Mouse (Mus musculus) C2C12 (cell line): ENCODE results near the gene Slc22a23. TPM values are rescaled to one million over a fixed set of nuclear protein-coding genes. Genes with fewer than 3 reads are reported as not detected.

Source experiments
- H3K27me3 ChIP-seq: one replicate; pipeline ENCODE4 v1.6.1; 2011; ENCODE audit not compliant: control insufficient read depth, insufficient read depth, insufficient read length
- H3K36me3 ChIP-seq: one replicate; pipeline ENCODE4 v1.6.1; 2011; ENCODE audit not compliant: control insufficient read depth, insufficient read depth
- H3K4me3 ChIP-seq: one replicate; pipeline ENCODE4 v1.5.1; 2011; ENCODE audit warnings: mild to moderate bottlenecking, control low read depth; ENCODE audit not compliant: poor library complexity, insufficient read depth, severe bottlenecking
- H3K79me2 ChIP-seq: one replicate; pipeline ENCODE4 v1.6.1; 2011; ENCODE audit not compliant: control insufficient read depth, insufficient read depth
- H3K79me3 ChIP-seq: one replicate; pipeline ENCODE4 v1.6.1; 2011; ENCODE audit warnings: low read depth, control low read depth
- H3ac ChIP-seq: one replicate; pipeline ENCODE3; 2011; ENCODE audit warnings: low read depth; ENCODE audit not compliant: control insufficient read depth, insufficient read length
- CEBPB ChIP-seq: IDR thresholded peaks from one replicate; pipeline ENCODE4 v1.6.1; 2011; ENCODE audit warnings: low read depth, mild to moderate bottlenecking, control low read depth, moderate library complexity
- CTCF ChIP-seq: IDR thresholded peaks from one replicate; pipeline ENCODE4 v1.5.1; 2011; ENCODE audit not compliant: control insufficient read depth, insufficient read depth, insufficient read length
- FOSL1 ChIP-seq: IDR thresholded peaks from one replicate; pipeline ENCODE4 v1.8.0; 2011; ENCODE audit warnings: mild to moderate bottlenecking, low read length; ENCODE audit not compliant: poor library complexity, insufficient read depth, severe bottlenecking
- MAX ChIP-seq: IDR thresholded peaks from one replicate; pipeline ENCODE4 v1.6.1; 2011; ENCODE audit warnings: mild to moderate bottlenecking, control low read depth
- MYOD1 ChIP-seq: IDR thresholded peaks from one replicate; pipeline ENCODE4 v1.6.1; 2011; ENCODE audit warnings: low read depth; ENCODE audit not compliant: control insufficient read depth, insufficient read length
- MYOG ChIP-seq: IDR thresholded peaks from one replicate; pipeline ENCODE4 v1.6.1; 2011; ENCODE audit not compliant: control insufficient read depth, insufficient read length; ENCODE audit errors: extremely low read depth
- USF1 ChIP-seq: IDR thresholded peaks from one replicate; pipeline ENCODE4 v1.6.1; 2011; ENCODE audit warnings: low read depth, mild to moderate bottlenecking, control low read depth, moderate library complexity
- polyA plus RNA-seq: library from polyadenylated mRNA; unstranded; fragments of >200 nt; fragmentation: generic; extraction: Trizol; gene quantifications from one replicate; pipeline ENCODE4 v1.2.1, GENCODE M21; 2012; ENCODE audit warnings: missing spikeins

Slc22a23 gene
- polyA plus RNA-seq, 1 experiment: 10.9 TPM

DNA sequence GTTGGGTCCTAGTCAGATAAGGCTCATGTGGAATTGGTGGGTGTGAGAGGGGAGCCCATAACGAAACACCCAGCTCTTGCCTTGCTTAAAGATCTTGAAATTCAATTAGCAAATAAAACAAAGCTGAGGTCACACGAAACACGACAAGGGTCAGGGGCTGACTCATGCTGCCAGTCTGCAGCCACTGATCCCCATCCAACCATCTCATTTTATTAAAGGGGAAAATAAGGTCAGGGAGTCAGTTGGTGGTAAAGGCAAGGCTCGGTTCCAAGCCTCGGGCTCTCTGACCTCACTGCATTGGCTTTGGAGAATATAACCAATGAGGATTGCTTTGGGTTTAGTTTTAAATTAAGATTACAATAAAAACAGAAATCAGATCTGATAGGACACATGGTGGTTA lies 110.5 kb downstream of the Slc22a23 start:
- peaks cover 6% of the 10 kb centered on the region for H3K79me3 ChIP-seq
- TF ChIP-seq CEBPB: no peak
- TF ChIP-seq FOSL1: peak; percentile 65
- no peaks in the 10 kb centered on the region for H3K27me3 ChIP-seq
- no peak overlapping the region for H3ac ChIP-seq
- peaks cover 58% of the 10 kb centered on the region for H3K79me2 ChIP-seq
- H3K4me3 ChIP-seq: no peak overlapping the region
- H3K36me3 ChIP-seq: no peaks in the 10 kb centered on the region

DNA sequence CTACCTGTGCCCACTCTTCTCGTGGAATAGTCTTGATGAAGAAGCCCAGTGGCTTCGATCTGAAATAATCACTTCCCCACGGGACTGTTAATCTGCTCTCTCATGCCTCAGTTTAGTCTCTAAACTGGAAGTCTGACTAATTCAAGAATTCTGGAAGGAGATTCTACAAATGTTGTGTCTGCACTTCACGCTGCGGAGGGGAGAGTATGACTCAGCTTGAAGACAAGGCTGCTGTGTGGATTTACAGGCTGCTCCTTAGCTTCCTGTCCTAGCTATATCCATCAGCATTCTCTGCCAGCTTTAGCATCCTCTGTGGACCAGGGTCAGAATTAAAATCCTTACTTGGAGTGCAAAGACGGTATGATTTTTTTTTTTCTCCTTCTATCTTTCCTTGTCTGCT lies 112.0 kb downstream of the Slc22a23 start:
- peaks cover 55% of the 10 kb centered on the region for H3K79me2 ChIP-seq
- H3ac ChIP-seq: no peak overlapping the region
- H3K79me3 ChIP-seq: peaks cover 6% of the 10 kb centered on the region
- H3K27me3 ChIP-seq: no peaks in the 10 kb centered on the region
- no peak for TF ChIP-seq CEBPB
- H3K4me3 ChIP-seq: no peak overlapping the region
- H3K36me3 ChIP-seq: no peaks in the 10 kb centered on the region

DNA sequence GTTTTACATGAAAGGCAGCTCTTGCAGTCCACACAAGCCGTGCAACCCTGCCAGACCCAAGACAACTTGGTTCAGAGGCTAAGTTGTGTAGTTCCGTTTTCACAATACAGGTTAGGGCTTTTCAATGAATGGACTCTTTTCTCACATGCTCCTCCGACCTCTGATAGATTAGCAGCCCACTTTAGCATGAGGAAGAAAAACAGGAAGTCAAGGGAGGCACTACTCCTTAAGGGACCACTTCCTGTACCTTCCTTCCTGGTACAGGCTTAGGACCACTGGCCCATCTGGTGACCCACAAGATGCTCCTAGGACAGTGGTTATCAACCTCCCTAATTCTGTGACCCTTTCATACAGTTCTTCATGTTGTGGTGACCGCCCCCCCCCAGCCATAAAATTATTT lies 116.1 kb downstream of the Slc22a23 start:
- Histone ChIP-seq H3K79me3 (peaks cover 4% of the 10 kb centered on the region), H3ac (no peak overlapping the region), H3K27me3 (no peaks in the 10 kb centered on the region), H3K36me3 (no peaks in the 10 kb centered on the region), H3K79me2 (peaks cover 35% of the 10 kb centered on the region), H3K4me3 (no peak overlapping the region)
- no peak for TF ChIP-seq CTCF
- no peak for TF ChIP-seq MYOD1
- TF ChIP-seq MYOG: no peak
- TF ChIP-seq FOSL1: no peak
- TF ChIP-seq MAX: no peak
- TF ChIP-seq CEBPB: no peak
- TF ChIP-seq USF1: no peak

DNA sequence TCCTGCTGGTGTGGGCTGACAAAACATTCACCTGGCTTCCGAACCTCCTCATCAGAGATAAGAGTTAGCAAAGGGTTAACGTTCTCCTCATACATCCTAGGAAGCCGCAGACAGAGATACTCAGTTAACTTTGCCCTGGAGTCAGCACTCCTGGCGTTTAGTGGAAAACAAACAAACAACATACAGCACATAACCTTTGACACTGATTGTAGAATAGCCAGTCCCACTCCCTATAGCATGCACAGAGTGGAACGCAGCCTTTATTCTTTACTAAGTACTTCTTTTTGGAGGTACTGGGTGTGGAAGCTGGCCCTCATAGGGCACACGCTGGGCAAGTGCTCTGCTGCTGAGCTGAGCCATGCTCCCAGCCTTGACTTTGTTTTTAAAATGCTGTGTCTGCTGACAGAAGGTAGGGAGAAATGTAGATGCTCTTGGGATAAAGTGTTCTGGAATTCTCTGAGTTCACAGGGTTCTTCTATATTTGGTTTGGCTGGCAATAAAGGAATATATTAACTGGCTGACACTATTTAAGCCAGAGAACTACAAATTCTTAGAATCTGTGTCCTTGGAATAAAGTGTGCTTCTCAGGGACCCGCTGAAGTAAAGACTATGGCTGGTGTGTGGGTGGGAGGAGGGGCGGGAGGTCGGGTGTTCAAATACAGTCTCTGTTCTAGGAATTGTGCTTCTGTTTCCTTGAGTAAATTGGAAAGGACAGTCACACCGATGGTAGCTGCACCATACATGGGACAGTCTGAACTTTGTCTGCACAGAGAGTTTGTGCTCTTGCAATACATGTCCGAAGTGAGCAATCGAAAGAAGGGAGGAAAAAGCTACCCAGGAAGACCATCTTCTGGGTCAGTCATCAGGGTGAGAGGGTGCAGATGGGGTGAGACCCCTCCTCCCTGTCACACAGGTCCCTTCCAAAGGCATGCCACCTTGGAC lies 117.0 kb downstream of the Slc22a23 start:
- no peak overlapping the region for H3K4me3 ChIP-seq
- H3K27me3 ChIP-seq: no peaks in the 10 kb centered on the region
- H3K79me3 ChIP-seq: peaks cover 4% of the 10 kb centered on the region
- no peak for TF ChIP-seq MYOG
- TF ChIP-seq FOSL1: no peak
- no peak for TF ChIP-seq CTCF
- no peak for TF ChIP-seq USF1
- TF ChIP-seq MYOD1: no peak
- TF ChIP-seq CEBPB: no peak
- TF ChIP-seq MAX: no peak
- H3K36me3 ChIP-seq: no peaks in the 10 kb centered on the region
- H3ac ChIP-seq: no peak overlapping the region
- peaks cover 27% of the 10 kb centered on the region for H3K79me2 ChIP-seq

DNA sequence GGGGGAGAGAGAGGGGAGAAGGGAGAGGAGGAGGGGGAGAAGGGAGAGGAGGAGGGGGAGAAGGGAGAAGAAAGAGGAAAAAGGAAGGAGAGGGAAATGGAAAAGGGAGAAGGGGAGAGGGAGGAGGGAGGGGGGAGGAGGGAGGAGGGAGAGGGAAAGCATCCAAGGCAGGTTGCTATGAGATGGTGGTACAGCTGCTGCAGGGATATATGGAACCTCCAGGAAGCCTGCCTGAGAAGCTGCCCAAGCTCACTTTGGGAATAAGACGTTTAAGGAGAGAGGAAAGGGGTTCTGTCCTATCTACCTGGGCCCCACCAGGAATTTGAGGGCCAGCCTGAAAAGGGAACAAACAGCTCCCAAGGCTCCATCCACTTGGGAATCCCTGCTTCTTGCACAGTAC lies 118.0 kb downstream of the Slc22a23 start:
- H3K27me3 ChIP-seq: no peaks in the 10 kb centered on the region
- peaks cover 4% of the 10 kb centered on the region for H3K79me3 ChIP-seq
- no peak for TF ChIP-seq CTCF
- no peak for TF ChIP-seq CEBPB
- no peak for TF ChIP-seq MYOD1
- TF ChIP-seq MYOG: no peak
- no peak overlapping the region for H3K4me3 ChIP-seq
- peaks cover 21% of the 10 kb centered on the region for H3K79me2 ChIP-seq
- H3K36me3 ChIP-seq: peaks cover 2% of the 10 kb centered on the region
- no peak overlapping the region for H3ac ChIP-seq

DNA sequence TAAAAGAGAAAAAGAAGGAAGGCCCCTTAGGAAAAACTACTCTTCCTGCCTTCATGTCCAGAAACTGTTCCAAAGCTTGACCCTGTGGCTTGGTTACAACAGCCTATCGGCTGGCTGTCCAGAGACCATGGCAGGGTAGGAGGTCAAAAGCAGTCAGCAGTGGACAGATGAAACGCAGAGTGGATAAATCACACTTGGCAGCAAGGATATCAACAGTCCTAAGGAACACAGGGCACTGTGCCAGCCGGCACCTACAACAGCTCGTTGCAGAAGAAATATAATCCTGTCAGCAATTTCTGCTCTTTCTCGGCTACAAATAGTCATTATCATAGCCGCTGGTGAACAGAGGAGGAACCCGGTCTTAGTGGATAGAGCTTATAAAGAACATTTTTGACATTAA lies 122.0 kb downstream of the Slc22a23 start:
- Histone ChIP-seq H3K27me3 (no peaks in the 10 kb centered on the region), H3K36me3 (peaks cover 27% of the 10 kb centered on the region), H3K79me2 (peaks cover 8% of the 10 kb centered on the region), H3K4me3 (no peak overlapping the region), H3K79me3 (peaks cover 4% of the 10 kb centered on the region), H3ac (no peak overlapping the region)
- TF ChIP-seq MAX: no peak
- no peak for TF ChIP-seq FOSL1
- TF ChIP-seq MYOG: no peak
- TF ChIP-seq CEBPB: no peak
- TF ChIP-seq MYOD1: no peak
- no peak for TF ChIP-seq CTCF
- no peak for TF ChIP-seq USF1
